ENCODE assay signal across 17 mouse cellular contexts in genomic region chr5:75941775-75942580, GRCm38 (mm10). TPM values are rescaled to one million over a fixed set of nuclear protein-coding genes. Genes with fewer than 3 reads are reported as not detected.
A peak's percentile ranks its signal among the peaks of the same experiment; 100 is the strongest.
DNase-seq lines count a peak whose midpoint lies in the region; ATAC-seq lines count a peak whose summit lies in the region.
"Had no signal": no experiment of that assay in that cellular context is flagged by ENCODE, and none has a peak within 500 bp of the region (broad histone marks: within the 10 kb centered on the region; RNA-seq: fewer than 3 reads in every experiment).

No protein-coding gene starts in this region.

- peak overlapping the region; percentile 11; the same call in 1 of the 2 replicates for H3K27ac ChIP-seq in heart, embryonic 10.5 days
- 0 out of 2 replicates have a peak overlapping the region, but pooled peaks have one; percentile 29 for H3K27ac ChIP-seq in lung, embryonic 15.5 days
- peak overlapping the region; percentile 61 for H3K27ac ChIP-seq in brown adipose tissue, adult 24 weeks (replicated peaks; ENCODE audit: low read depth, low read length)
- H3K27ac ChIP-seq: liver, embryonic 15.5 days; neural tube, embryonic 12.5 days had no signal

- peaks cover 59% of the 10 kb centered on the region for H3K4me1 ChIP-seq in heart, embryonic 10.5 days
- H3K4me1 ChIP-seq in lung, embryonic 15.5 days, result peaks cover 16% of the 10 kb centered on the region; the same call in 1 of the 2 replicates
- peaks cover 34% of the 10 kb centered on the region for H3K4me1 ChIP-seq in brown adipose tissue, adult 24 weeks (ENCODE audit: control insufficient read depth, insufficient read depth, insufficient read length, low read length)
- H3K4me1 ChIP-seq: liver, embryonic 15.5 days; neural tube, embryonic 12.5 days had no signal

- no peaks in the 10 kb centered on the region for H3K27me3 ChIP-seq in heart, embryonic 10.5 days (ENCODE audit: insufficient read depth, poor library complexity, severe bottlenecking)
- H3K27me3 ChIP-seq in lung, embryonic 15.5 days, result no peaks in the 10 kb centered on the region
- H3K27me3 ChIP-seq: liver, embryonic 15.5 days; neural tube, embryonic 12.5 days had no signal

- H3K4me3 ChIP-seq in heart, embryonic 10.5 days, result no peak overlapping the region
- H3K4me3 ChIP-seq in lung, embryonic 15.5 days, result no peak overlapping the region
- H3K4me3 ChIP-seq in brown adipose tissue, adult 24 weeks (ENCODE audit: insufficient read depth, low read depth, low read length), result no peak overlapping the region
- H3K4me3 ChIP-seq: liver, embryonic 15.5 days; megakaryocyte, embryonic 14.5 days; neural tube, embryonic 12.5 days had no signal

- DNase-seq in heart, embryonic 10.5 days (ENCODE audit: low spot score), result no peak
- no peak for DNase-seq in heart, adult 9 months (ENCODE audit: low spot score in 2 of 2)
- DNase-seq in lung, postnatal 14 days, result no peak
- DNase-seq in Muller cell, postnatal 12 days (ENCODE audit: inconsistent ontology term), result peak; percentile 38
- DNase-seq in ovary, adult 18-20 months (ENCODE audit: low spot score), result no peak
- DNase-seq: cerebellum, adult 9-10 months; kidney, postnatal 36 days; layer of hippocampus, postnatal 36 days; spleen, adult 18-20 months; thymus, postnatal 25 days had no signal

- H3K4me2 ChIP-seq in lung, embryonic 15.5 days, result no peak overlapping the region
- H3K4me2 ChIP-seq: liver, embryonic 15.5 days; neural tube, embryonic 12.5 days had no signal

- ATAC-seq in lung, embryonic 15.5 days (ENCODE audit: borderline replicate concordance, extremely low read depth, low FRiP score, low TSS enrichment), result no peak
- ATAC-seq in frontal cortex, adult (ENCODE audit: low TSS enrichment), result no peak
- ATAC-seq: intestine, embryonic 16.5 days had no signal

- 77% methylated on average over 11 of the region's 11 CpGs for WGBS in heart, embryonic 10.5 days
- 70% methylated on average over 11 of the region's 11 CpGs for WGBS in lung, embryonic 15.5 days

- H3K36me3 ChIP-seq in heart, embryonic 10.5 days, result peaks cover 28% of the 10 kb centered on the region
- H3K36me3 ChIP-seq in lung, embryonic 15.5 days, result no peaks in the 10 kb centered on the region
- H3K36me3 ChIP-seq: liver, embryonic 15.5 days; neural tube, embryonic 12.5 days had no signal

- no peak overlapping the region for H3K9ac ChIP-seq in lung, embryonic 15.5 days
- H3K9ac ChIP-seq: liver, embryonic 15.5 days; neural tube, embryonic 12.5 days had no signal

- H3K9me3 ChIP-seq in heart, embryonic 10.5 days, result no peaks in the 10 kb centered on the region
- H3K9me3 ChIP-seq in lung, embryonic 15.5 days, result no peaks in the 10 kb centered on the region
- H3K9me3 ChIP-seq: liver, embryonic 15.5 days; megakaryocyte, embryonic 14.5 days; neural tube, embryonic 12.5 days had no signal

RNA-seq across cellular contexts. Expression of gene Kdr, which starts 36.3 kb away (rescaled TPM):
- 36.7 and 48.1 TPM in 2 replicates for polyA plus RNA-seq in heart, embryonic 10.5 days (2016; fragmentation: Nextera tagmentation; extraction: Ambion mirVana)
- polyA plus RNA-seq in lung, embryonic 15.5 days (2015; fragmentation: Nextera tagmentation; extraction: Ambion mirVana), result 55.3 and 60.7 TPM in 2 replicates
- polyA plus RNA-seq in brown adipose tissue, adult 24 weeks (2012; ENCODE audit: insufficient read depth, insufficient read length, missing spikeins), result 22.0 and 39.9 TPM in 2 replicates

Comparison
In these comparisons a context has a peak if more than half of its experiments do, and no peak if none do; other contexts are left out.
1. H3K27ac ChIP-seq: peak in every context shown above with its lines; median percentile 61 in brown adipose tissue, adult 24 weeks; 29 in lung, embryonic 15.5 days; 11 in heart, embryonic 10.5 days.